20 mouse cellular contexts compared by ENCODE assay signal in genomic region chr17:88553473-88554087, GRCm38 (mm10). TPM values are rescaled to one million over a fixed set of nuclear protein-coding genes. Genes with fewer than 3 reads are reported as not detected.
DNase-seq lines count a peak whose midpoint lies in the region; ATAC-seq and TF ChIP-seq lines count a peak whose summit lies in the region.
"Had no signal": no experiment of that assay in that cellular context is flagged by ENCODE, and none has a peak within 500 bp of the region (broad histone marks: within the 10 kb centered on the region; RNA-seq: fewer than 3 reads in every experiment).

No protein-coding gene starts in this region.

- H3K4me3 ChIP-seq in forebrain, embryonic 14.5 days (ENCODE audit: low read depth, low read length) = no peak overlapping the region
- no peak overlapping the region for H3K4me3 ChIP-seq in forebrain, postnatal 0 days (ENCODE audit: low read depth, low read length)
- H3K4me3 ChIP-seq in kidney, embryonic 15.5 days (replicated peaks) = no peak overlapping the region
- H3K4me3 ChIP-seq in kidney, embryonic 16.5 days (ENCODE audit: low read length) = no peak overlapping the region
- no peak overlapping the region for H3K4me3 ChIP-seq in intestine, embryonic 14.5 days (ENCODE audit: low read depth, low read length)
- H3K4me3 ChIP-seq in limb, embryonic 10.5 days = no peak overlapping the region
- H3K4me3 ChIP-seq in hindbrain, embryonic 12.5 days = no peak overlapping the region
- H3K4me3 ChIP-seq: erythroblast, embryonic 14.5 days; heart, embryonic 10.5 days; lung, embryonic 15.5 days; stomach, embryonic 15.5 days had no signal

- no peak for DNase-seq in forebrain, embryonic 14.5 days (ENCODE audit: low spot score)
- no peak for DNase-seq in forebrain, postnatal 0 days
- no peak for DNase-seq in intestine, embryonic 14.5 days (ENCODE audit: low spot score)
- no peak for DNase-seq in limb, embryonic 10.5 days (ENCODE audit: low spot score)
- no peak for DNase-seq in neural tube, embryonic 10.5 days (ENCODE audit: extremely low spot score, low spot score)
- DNase-seq: adrenal gland, postnatal 14 days; cerebellum, postnatal 10 days; embryo, embryonic 11 days; gastrocnemius, postnatal 14 days; heart, postnatal 36 days; liver had no signal

- 90% methylated on average over 11 of the region's 11 CpGs for WGBS in forebrain, embryonic 14.5 days
- 93% methylated on average over 11 of the region's 11 CpGs for WGBS in forebrain, postnatal 0 days
- 89% methylated on average over 11 of the region's 11 CpGs for WGBS in kidney, embryonic 15.5 days
- WGBS in kidney, embryonic 16.5 days = 92% methylated on average over 11 of the region's 11 CpGs
- WGBS in intestine, embryonic 14.5 days = 80% methylated on average over 11 of the region's 11 CpGs
- WGBS in limb, embryonic 10.5 days = 81% methylated on average over 11 of the region's 11 CpGs
- 94% methylated on average over 11 of the region's 11 CpGs for WGBS in hindbrain, embryonic 12.5 days

- H3K36me3 ChIP-seq in forebrain, embryonic 14.5 days (ENCODE audit: control insufficient read depth, insufficient read depth, low read length) = peaks cover 49% of the 10 kb centered on the region
- H3K36me3 ChIP-seq in forebrain, postnatal 0 days (ENCODE audit: insufficient read depth) = peaks cover 59% of the 10 kb centered on the region
- peaks cover 43% of the 10 kb centered on the region for H3K36me3 ChIP-seq in kidney, embryonic 15.5 days
- H3K36me3 ChIP-seq in kidney, embryonic 16.5 days (ENCODE audit: insufficient read depth, low read length) = peaks cover 33% of the 10 kb centered on the region
- H3K36me3 ChIP-seq in intestine, embryonic 14.5 days (ENCODE audit: control insufficient read depth, insufficient read depth, low read length) = peaks cover 50% of the 10 kb centered on the region
- H3K36me3 ChIP-seq in limb, embryonic 10.5 days = peaks cover 33% of the 10 kb centered on the region
- H3K36me3 ChIP-seq in hindbrain, embryonic 12.5 days = peaks cover 34% of the 10 kb centered on the region

- no peaks in the 10 kb centered on the region for H3K4me1 ChIP-seq in forebrain, embryonic 14.5 days (ENCODE audit: control insufficient read depth, insufficient read depth, low read length)
- no peaks in the 10 kb centered on the region for H3K4me1 ChIP-seq in forebrain, postnatal 0 days (ENCODE audit: insufficient read depth)
- peaks cover 11% of the 10 kb centered on the region for H3K4me1 ChIP-seq in kidney, embryonic 15.5 days
- H3K4me1 ChIP-seq in kidney, embryonic 16.5 days (ENCODE audit: insufficient read depth, low read length) = peaks cover 9% of the 10 kb centered on the region
- H3K4me1 ChIP-seq in intestine, embryonic 14.5 days (replicated peaks; ENCODE audit: control insufficient read depth, insufficient read depth, low read length) = peaks cover 14% of the 10 kb centered on the region
- peaks cover 22% of the 10 kb centered on the region for H3K4me1 ChIP-seq in limb, embryonic 10.5 days
- H3K4me1 ChIP-seq in hindbrain, embryonic 12.5 days = peaks cover 10% of the 10 kb centered on the region; the same call in 1 of the 2 replicates

- H3K9me3 ChIP-seq in forebrain, embryonic 14.5 days (replicated peaks; ENCODE audit: control insufficient read depth, low read length) = no peaks in the 10 kb centered on the region
- no peaks in the 10 kb centered on the region for H3K9me3 ChIP-seq in forebrain, postnatal 0 days (ENCODE audit: low read length)
- no peaks in the 10 kb centered on the region for H3K9me3 ChIP-seq in kidney, embryonic 15.5 days (replicated peaks)
- H3K9me3 ChIP-seq in kidney, embryonic 16.5 days (ENCODE audit: low read length) = no peaks in the 10 kb centered on the region
- no peaks in the 10 kb centered on the region for H3K9me3 ChIP-seq in intestine, embryonic 14.5 days (ENCODE audit: control insufficient read depth, low read length)
- H3K9me3 ChIP-seq in limb, embryonic 10.5 days (replicated peaks) = no peaks in the 10 kb centered on the region
- no peaks in the 10 kb centered on the region for H3K9me3 ChIP-seq in hindbrain, embryonic 12.5 days (replicated peaks)
- H3K9me3 ChIP-seq: heart, embryonic 10.5 days; lung, embryonic 15.5 days; stomach, embryonic 15.5 days had no signal

- H3K4me2 ChIP-seq in forebrain, embryonic 14.5 days (ENCODE audit: low read length) = no peak overlapping the region
- H3K4me2 ChIP-seq in forebrain, postnatal 0 days (ENCODE audit: low read depth) = no peak overlapping the region
- no peak overlapping the region for H3K4me2 ChIP-seq in kidney, embryonic 15.5 days
- H3K4me2 ChIP-seq in kidney, embryonic 16.5 days (replicated peaks; ENCODE audit: low read depth, low read length) = no peak overlapping the region
- no peak overlapping the region for H3K4me2 ChIP-seq in intestine, embryonic 14.5 days (ENCODE audit: low read length)
- H3K4me2 ChIP-seq in hindbrain, embryonic 12.5 days (replicated peaks) = no peak overlapping the region
- H3K4me2 ChIP-seq: lung, embryonic 15.5 days; stomach, embryonic 15.5 days had no signal

- H3K9ac ChIP-seq in forebrain, embryonic 14.5 days (ENCODE audit: low read length) = no peak overlapping the region
- no peak overlapping the region for H3K9ac ChIP-seq in forebrain, postnatal 0 days
- H3K9ac ChIP-seq in kidney, embryonic 15.5 days = no peak overlapping the region
- H3K9ac ChIP-seq in kidney, embryonic 16.5 days (replicated peaks; ENCODE audit: low read length) = no peak overlapping the region
- H3K9ac ChIP-seq in intestine, embryonic 14.5 days (ENCODE audit: low read length) = no peak overlapping the region
- H3K9ac ChIP-seq in hindbrain, embryonic 12.5 days = no peak overlapping the region
- H3K9ac ChIP-seq: lung, embryonic 15.5 days; stomach, embryonic 15.5 days had no signal

- no peak for TF ChIP-seq CTCF in forebrain, postnatal 0 days (IDR thresholded peaks at IDR 0.05; ENCODE audit: low read depth)

- H3K27ac ChIP-seq in forebrain, embryonic 14.5 days (ENCODE audit: low read depth, low read length) = 0 out of 2 replicates have a peak overlapping the region, but pooled peaks have one; percentile 7
- H3K27ac ChIP-seq in forebrain, postnatal 0 days (ENCODE audit: low read depth, low read length) = no peak overlapping the region
- H3K27ac ChIP-seq in kidney, embryonic 15.5 days = peak overlapping the region; percentile 27; the same call in 1 of the 2 replicates
- no peak overlapping the region for H3K27ac ChIP-seq in kidney, embryonic 16.5 days (ENCODE audit: low read length)
- H3K27ac ChIP-seq in intestine, embryonic 14.5 days (ENCODE audit: low read depth) = peak overlapping the region; percentile 1; the same call in 1 of the 2 replicates
- peak overlapping the region; percentile 65; the same call in 1 of the 2 replicates for H3K27ac ChIP-seq in limb, embryonic 10.5 days
- no peak overlapping the region for H3K27ac ChIP-seq in hindbrain, embryonic 12.5 days
- H3K27ac ChIP-seq: heart, embryonic 10.5 days; lung, embryonic 15.5 days; stomach, embryonic 15.5 days had no signal

- ATAC-seq in forebrain, embryonic 14.5 days = no peak
- ATAC-seq in forebrain, postnatal 0 days = no peak
- no peak for ATAC-seq in kidney, embryonic 15.5 days (replicated peaks; ENCODE audit: low FRiP score)
- no peak for ATAC-seq in kidney, embryonic 16.5 days (ENCODE audit: low FRiP score, low TSS enrichment)
- ATAC-seq in intestine, embryonic 14.5 days (replicated peaks; ENCODE audit: low FRiP score, low TSS enrichment, low read depth) = peak; percentile 65
- ATAC-seq in hindbrain, embryonic 12.5 days (ENCODE audit: low FRiP score) = no peak
- ATAC-seq: forebrain, embryonic 16.5 days had no signal

- H3K27me3 ChIP-seq in forebrain, embryonic 14.5 days (replicated peaks; ENCODE audit: control insufficient read depth, insufficient read depth, low read length) = no peaks in the 10 kb centered on the region
- H3K27me3 ChIP-seq in forebrain, postnatal 0 days (ENCODE audit: insufficient read depth, low read length) = no peaks in the 10 kb centered on the region
- no peaks in the 10 kb centered on the region for H3K27me3 ChIP-seq in kidney, embryonic 15.5 days
- no peaks in the 10 kb centered on the region for H3K27me3 ChIP-seq in kidney, embryonic 16.5 days (ENCODE audit: insufficient read depth, low read length)
- no peaks in the 10 kb centered on the region for H3K27me3 ChIP-seq in intestine, embryonic 14.5 days (replicated peaks; ENCODE audit: control insufficient read depth, insufficient read depth, low read length)
- no peaks in the 10 kb centered on the region for H3K27me3 ChIP-seq in limb, embryonic 10.5 days (ENCODE audit: low read depth, poor library complexity, severe bottlenecking)
- no peaks in the 10 kb centered on the region for H3K27me3 ChIP-seq in hindbrain, embryonic 12.5 days
- H3K27me3 ChIP-seq: lung, embryonic 15.5 days; stomach, embryonic 15.5 days had no signal

RNA-seq across cellular contexts. Expression of gene Ppp1r21, which starts 23.7 kb away (rescaled TPM):
- 33.3 and 34.7 TPM in 2 replicates for polyA plus RNA-seq in forebrain, embryonic 14.5 days (2014; fragmentation: Nextera tagmentation; extraction: Ambion mirVana)
- 49.9 and 63.4 TPM in 2 replicates for total RNA-seq in forebrain, postnatal 0 days (2014; rRNA removed)
- 24.5 and 25.7 TPM in 2 replicates for polyA plus RNA-seq in forebrain, postnatal 0 days (2015; fragmentation: Nextera tagmentation; extraction: Ambion mirVana)
- 26.4 and 26.8 TPM in 2 replicates for polyA plus RNA-seq in kidney, embryonic 15.5 days (2015; fragmentation: Nextera tagmentation; extraction: Ambion mirVana)
- 29.6 and 33.1 TPM in 2 replicates for polyA plus RNA-seq in kidney, embryonic 16.5 days (2015; fragmentation: Nextera tagmentation; extraction: Ambion mirVana)
- polyA plus RNA-seq in intestine, embryonic 14.5 days (2014; fragmentation: Nextera tagmentation; extraction: Ambion mirVana) = 29.5 and 30.1 TPM in 2 replicates
- polyA plus RNA-seq in limb, embryonic 10.5 days (2016; fragmentation: Nextera tagmentation; extraction: Ambion mirVana) = 14.2 and 15.9 TPM in 2 replicates
- 25.9 and 28.2 TPM in 2 replicates for polyA plus RNA-seq in hindbrain, embryonic 12.5 days (2016; fragmentation: Nextera tagmentation; extraction: Ambion mirVana)

RNA-seq across cellular contexts. Expression of gene Ston1, which starts 43.9 kb away (rescaled TPM):
- 2.4 and 2.8 TPM in 2 replicates for polyA plus RNA-seq in forebrain, embryonic 14.5 days (2014; fragmentation: Nextera tagmentation; extraction: Ambion mirVana)
- total RNA-seq in forebrain, postnatal 0 days (2014; rRNA removed) = 1.4 and 2.2 TPM in 2 replicates
- polyA plus RNA-seq in forebrain, postnatal 0 days (2015; fragmentation: Nextera tagmentation; extraction: Ambion mirVana) = 0.52 and 1.5 TPM in 2 replicates
- polyA plus RNA-seq in kidney, embryonic 15.5 days (2015; fragmentation: Nextera tagmentation; extraction: Ambion mirVana) = 7.7 and 8.0 TPM in 2 replicates
- 6.3 and 9.3 TPM in 2 replicates for polyA plus RNA-seq in kidney, embryonic 16.5 days (2015; fragmentation: Nextera tagmentation; extraction: Ambion mirVana)
- polyA plus RNA-seq in intestine, embryonic 14.5 days (2014; fragmentation: Nextera tagmentation; extraction: Ambion mirVana) = 9.9 and 10.7 TPM in 2 replicates
- polyA plus RNA-seq in limb, embryonic 10.5 days (2016; fragmentation: Nextera tagmentation; extraction: Ambion mirVana) = 2.4 and 3.0 TPM in 2 replicates
- polyA plus RNA-seq in hindbrain, embryonic 12.5 days (2016; fragmentation: Nextera tagmentation; extraction: Ambion mirVana) = 3.1 and 3.4 TPM in 2 replicates
- total RNA-seq: megakaryocyte, adult 5-6 weeks had no signal
- polyA plus RNA-seq: erythroblast, embryonic 14.5 days had no signal

Comparison
In these comparisons a context has a peak if more than half of its experiments do, and no peak if none do; other contexts are left out.
1. H3K27ac ChIP-seq: peak in forebrain, embryonic 14.5 days (single experiment), kidney, embryonic 15.5 days (single experiment), intestine, embryonic 14.5 days (single experiment) and limb, embryonic 10.5 days (single experiment); none in forebrain, postnatal 0 days (single experiment), kidney, embryonic 16.5 days (single experiment) and hindbrain, embryonic 12.5 days (single experiment).